19 mouse cellular contexts compared by ENCODE assay signal in genomic region chr4:41517233-41517632, GRCm38 (mm10). TPM values are rescaled to one million over a fixed set of nuclear protein-coding genes. Genes with fewer than 3 reads are reported as not detected.
DNase-seq lines count a peak whose midpoint lies in the region; ATAC-seq and TF ChIP-seq lines count a peak whose summit lies in the region.
"Had no signal": no experiment of that assay in that cellular context is flagged by ENCODE, and none has a peak within 500 bp of the region (broad histone marks: within the 10 kb centered on the region; RNA-seq: fewer than 3 reads in every experiment).

Gene 1110017D15Rik, minus strand, starts transcription at chr4:41517333.

- no peaks in the 10 kb centered on the region for H3K36me3 ChIP-seq in forebrain, embryonic 15.5 days
- H3K36me3 ChIP-seq in intestine, postnatal 0 days (ENCODE audit: control insufficient read depth, insufficient read depth), result no peaks in the 10 kb centered on the region
- H3K36me3 ChIP-seq: embryonic facial prominence, embryonic 12.5 days; heart, embryonic 10.5 days had no signal

- intact Hi-C loops in left cerebral cortex, adult 2 months (cut with DNase I), result no loop called here

- TF ChIP-seq CTCF in left cerebral cortex, adult 2 months (IDR thresholded peaks at IDR 0.05), result no peak
- no peak for TF ChIP-seq CTCF in brain, embryonic 14.5 days (IDR thresholded peaks at IDR 0.05; ENCODE audit: borderline replicate concordance, extremely low read depth, insufficient read depth, insufficient read length)
- no peak for TF ChIP-seq CTCF in intestine, postnatal 0 days (IDR thresholded peaks at IDR 0.05; ENCODE audit: low read depth)

- peaks cover 8% of the 10 kb centered on the region for H3K4me1 ChIP-seq in forebrain, embryonic 15.5 days
- H3K4me1 ChIP-seq in intestine, postnatal 0 days (replicated peaks; ENCODE audit: control insufficient read depth, insufficient read depth, low read length), result peaks cover 7% of the 10 kb centered on the region; the same call in 1 of the 2 replicates

- no peaks in the 10 kb centered on the region for H3K27me3 ChIP-seq in forebrain, embryonic 15.5 days
- H3K27me3 ChIP-seq in intestine, postnatal 0 days (replicated peaks; ENCODE audit: control insufficient read depth, insufficient read depth, low read length), result no peaks in the 10 kb centered on the region

- H3K9ac ChIP-seq in forebrain, embryonic 15.5 days (replicated peaks), result no peak within 1 kb of the TSS
- H3K9ac ChIP-seq in intestine, postnatal 0 days (ENCODE audit: low read depth, low read length), result peak within 1 kb of the TSS; percentile 17; the same call in 1 of the 2 replicates
- H3K9ac ChIP-seq: embryonic facial prominence, embryonic 12.5 days had no signal

- 97% methylated on average over 2 of the region's 2 CpGs for WGBS in forebrain, embryonic 15.5 days
- 83% methylated on average over 2 of the region's 2 CpGs for WGBS in intestine, postnatal 0 days

- no peak for TF ChIP-seq POLR2A in brain, embryonic 14.5 days (IDR thresholded peaks at IDR 0.05; ENCODE audit: borderline replicate concordance, extremely low read depth, insufficient read depth, insufficient read length, poor library complexity, severe bottlenecking)

- DNase-seq in left cerebral cortex, adult 2 months (ENCODE audit: extremely low spot score in 1 of 2, low spot score in 2 of 2), result no peak
- no peak for DNase-seq in left cerebral cortex, adult 18-20 months (ENCODE audit: low spot score in 2 of 2)
- DNase-seq in brain, embryonic 14.5 days (ENCODE audit: low read depth), result no peak
- DNase-seq in cerebellum, adult 9-10 months, result no peak
- no peak for DNase-seq in ovary, postnatal 14 days (ENCODE audit: low spot score)
- DNase-seq: cerebellum, adult 11 months; gastrocnemius, postnatal 14 days; kidney, adult 2 months; kidney, postnatal 4 days; layer of hippocampus, postnatal 36 days had no signal

- no peak within 1 kb of the TSS for H3K4me2 ChIP-seq in forebrain, embryonic 15.5 days (replicated peaks)
- H3K4me2 ChIP-seq in intestine, postnatal 0 days (replicated peaks; ENCODE audit: low read depth), result peak within 1 kb of the TSS; percentile 45
- H3K4me2 ChIP-seq: embryonic facial prominence, embryonic 12.5 days had no signal

- no peak within 1 kb of the TSS for H3K4me3 ChIP-seq in left cerebral cortex, adult 2 months
- H3K4me3 ChIP-seq in forebrain, embryonic 15.5 days, result no peak within 1 kb of the TSS
- H3K4me3 ChIP-seq in intestine, postnatal 0 days (ENCODE audit: low read depth, low read length), result no peak within 1 kb of the TSS
- H3K4me3 ChIP-seq: embryonic facial prominence, embryonic 12.5 days; heart, embryonic 10.5 days; myocyte had no signal

- no peaks in the 10 kb centered on the region for H3K9me3 ChIP-seq in forebrain, embryonic 15.5 days
- no peaks in the 10 kb centered on the region for H3K9me3 ChIP-seq in intestine, postnatal 0 days (ENCODE audit: control insufficient read depth)
- H3K9me3 ChIP-seq: embryonic facial prominence, embryonic 12.5 days; heart, embryonic 10.5 days had no signal

- H3K27ac ChIP-seq in left cerebral cortex, adult 2 months, result 0 out of 2 replicates have a peak within 1 kb of the TSS, but pooled peaks have one; percentile 61
- no peak within 1 kb of the TSS for H3K27ac ChIP-seq in forebrain, embryonic 15.5 days (replicated peaks)
- peak within 1 kb of the TSS; percentile 79; the same call in 1 of the 2 replicates for H3K27ac ChIP-seq in intestine, postnatal 0 days (ENCODE audit: low read depth, low read length)
- H3K27ac ChIP-seq: embryonic facial prominence, embryonic 12.5 days; heart, embryonic 10.5 days had no signal

- ATAC-seq in forebrain, embryonic 15.5 days (replicated peaks), result no peak
- no peak for ATAC-seq in intestine, postnatal 0 days

RNA-seq across cellular contexts. Expression of gene 1110017D15Rik, which starts in this region (rescaled TPM):
- 1 to 10 TPM; 5.2 to 6.1 TPM for total RNA-seq in left cerebral cortex, adult 2 months (2021)
- total RNA-seq in left cerebral cortex, adult 18-20 months (2021), result 1 to 10 TPM; 5.1 to 5.7 TPM
- polyA plus RNA-seq in brain, embryonic 14.5 days (2012; rRNA removed), result 8.3 and 10.3 TPM in 2 replicates
- polyA plus RNA-seq in forebrain, embryonic 15.5 days (2015; fragmentation: Nextera tagmentation; extraction: Ambion mirVana), result 9.4 and 15.7 TPM in 2 replicates
- 0.52 and 2.0 TPM in 2 replicates for polyA plus RNA-seq in intestine, postnatal 0 days (2015; fragmentation: Nextera tagmentation; extraction: Ambion mirVana)
- total RNA-seq: ES-E14; heart, postnatal 25 days; megakaryocyte, adult 5-6 weeks had no signal
- polyA plus RNA-seq: liver, embryonic 16.5 days had no signal
